In genomic region chr17:24960135-24960851, GRCm38 (mm10) we compare ENCODE assay signal across 8 mouse cellular contexts. TPM values are rescaled to one million over a fixed set of nuclear protein-coding genes. Genes with fewer than 3 reads are reported as not detected.
DNase-seq lines count a peak whose midpoint lies in the region; ATAC-seq and TF ChIP-seq lines count a peak whose summit lies in the region.

TSS of gene Jpt2 (minus strand) at chr17:24960689.

- H3K4me3 ChIP-seq in MEL (ENCODE audit: control insufficient read depth in 1 of 2, insufficient read depth in 1 of 2, low read depth in 2 of 2, low read length in 2 of 2) = peak within 1 kb of the TSS; percentile 74
- peak within 1 kb of the TSS; percentile 94 for H3K4me3 ChIP-seq in forebrain, embryonic 15.5 days
- peak within 1 kb of the TSS; percentile 73 for H3K4me3 ChIP-seq in lung, embryonic 14.5 days (ENCODE audit: low read depth, low read length)

- peak; percentile 100 for ATAC-seq in forebrain, embryonic 15.5 days (replicated peaks)
- peak; percentile 100 for ATAC-seq in lung, embryonic 14.5 days (ENCODE audit: insufficient read depth)
- ATAC-seq in neutrophil, adult 5-6 weeks (ENCODE audit: extremely low read depth, insufficient number of reproducible peaks, low FRiP score, poor library complexity, severe bottlenecking) = peak; percentile 99

- no peaks in the 10 kb centered on the region for H3K27me3 ChIP-seq in MEL (ENCODE audit: control insufficient read depth in 1 of 2, insufficient read depth in 2 of 2, low read length in 2 of 2)
- no peaks in the 10 kb centered on the region for H3K27me3 ChIP-seq in forebrain, embryonic 15.5 days
- no peaks in the 10 kb centered on the region for H3K27me3 ChIP-seq in lung, embryonic 14.5 days (ENCODE audit: insufficient read depth, low read length)

- H3K9ac ChIP-seq in MEL (ENCODE audit: control insufficient read depth, low read depth, low read length, poor library complexity, severe bottlenecking) = peak within 1 kb of the TSS; percentile 93
- H3K9ac ChIP-seq in forebrain, embryonic 15.5 days (replicated peaks) = peak within 1 kb of the TSS; percentile 90
- peak within 1 kb of the TSS; percentile 85 for H3K9ac ChIP-seq in lung, embryonic 14.5 days

- peak; percentile 95 for DNase-seq in MEL (ENCODE audit: low read depth, low spot score)
- peak; percentile 98 for DNase-seq in cerebellum, adult 11-12 months
- DNase-seq in heart, postnatal 4 days = peak; percentile 99
- peak; percentile 96 to 97 for DNase-seq in layer of hippocampus, adult 8-10 months (ENCODE audit: low spot score in 2 of 2)
- peak; percentile 99 for DNase-seq in lung, embryonic 14.5 days
- DNase-seq in testis, postnatal 14 days (ENCODE audit: low spot score) = peak; percentile 98

- H3K36me3 ChIP-seq in MEL (ENCODE audit: control insufficient read depth in 1 of 2, insufficient read depth in 2 of 2, low read length in 2 of 2) = peaks cover 1 to 11% of the 10 kb centered on the region in 2 experiments; a peak in 3 of 4 replicates
- peaks cover 41% of the 10 kb centered on the region for H3K36me3 ChIP-seq in forebrain, embryonic 15.5 days
- H3K36me3 ChIP-seq in lung, embryonic 14.5 days (ENCODE audit: insufficient read depth) = peaks cover 57% of the 10 kb centered on the region

- TF ChIP-seq RAD21 in MEL (IDR thresholded peaks at IDR 0.05; ENCODE audit: low read depth, low read length) = no peak

- TF ChIP-seq EP300 in MEL (IDR thresholded peaks at IDR 0.05; ENCODE audit: low read depth in 1 of 2, low read length in 2 of 2) = no peak

- peak within 1 kb of the TSS; percentile 81 for H3K27ac ChIP-seq in MEL (ENCODE audit: control insufficient read depth, low read depth, low read length)
- peak within 1 kb of the TSS; percentile 87 for H3K27ac ChIP-seq in forebrain, embryonic 15.5 days (replicated peaks)
- H3K27ac ChIP-seq in lung, embryonic 14.5 days (ENCODE audit: low read depth) = peak within 1 kb of the TSS; percentile 88

- H3K79me2 ChIP-seq in MEL (ENCODE audit: control insufficient read depth, insufficient read depth, low read length, poor library complexity) = peaks cover 17% of the 10 kb centered on the region

- under 1% methylated on average over 59 of the region's 59 CpGs for WGBS in forebrain, embryonic 15.5 days
- WGBS in lung, embryonic 14.5 days = under 1% methylated on average over 59 of the region's 59 CpGs

- no peak for TF ChIP-seq CTCF in MEL (IDR thresholded peaks at IDR 0.05 in 2 of 3, conservative IDR thresholded peaks at IDR 0.05 in 1 of 3; ENCODE audit: control insufficient read depth in 1 of 3, insufficient read depth in 1 of 3, low read depth in 2 of 3, low read length in 3 of 3, poor library complexity in 1 of 3, severe bottlenecking in 1 of 3)
- peak; percentile 78 for TF ChIP-seq CTCF in lung, embryonic 14.5 days (IDR thresholded peaks at IDR 0.05; ENCODE audit: low read depth)

- no peaks in the 10 kb centered on the region for H3K9me3 ChIP-seq in MEL (replicated peaks; ENCODE audit: insufficient read depth, low read length)
- no peaks in the 10 kb centered on the region for H3K9me3 ChIP-seq in forebrain, embryonic 15.5 days
- no peaks in the 10 kb centered on the region for H3K9me3 ChIP-seq in lung, embryonic 14.5 days (ENCODE audit: low read depth, low read length)

- TF ChIP-seq POLR2A in MEL (IDR thresholded peaks at IDR 0.05; ENCODE audit: control insufficient read depth in 1 of 2, insufficient read depth in 1 of 2, low read depth in 1 of 2, low read length in 2 of 2, poor library complexity in 1 of 2) = peak; percentile 54 to 67; a peak in 2 of 4 replicates

- peak within 1 kb of the TSS; percentile 55 for H3K4me2 ChIP-seq in forebrain, embryonic 15.5 days (replicated peaks)
- H3K4me2 ChIP-seq in lung, embryonic 14.5 days = peak within 1 kb of the TSS; percentile 66

- peaks cover 2 to 11% of the 10 kb centered on the region in 2 experiments; a peak in 3 of 4 replicates for H3K4me1 ChIP-seq in MEL (ENCODE audit: control insufficient read depth in 1 of 2, insufficient read depth in 2 of 2, low read length in 2 of 2)
- peaks cover 18% of the 10 kb centered on the region for H3K4me1 ChIP-seq in forebrain, embryonic 15.5 days
- H3K4me1 ChIP-seq in lung, embryonic 14.5 days (ENCODE audit: insufficient read depth) = 0 out of 2 replicates have a peak, but pooled peaks cover 3% of the 10 kb centered on the region

TF ChIP-seq in MEL, 35 proteins besides CTCF, POLR2A, EP300 and RAD21:
- TF ChIP-seq ZMIZ1 (IDR thresholded peaks at IDR 0.05; ENCODE audit: low read depth, low read length) = no peak
- no peak for TF ChIP-seq TAL1 (IDR thresholded peaks at IDR 0.05; ENCODE audit: low read length)
- no peak for TF ChIP-seq TCF12 (IDR thresholded peaks at IDR 0.05; ENCODE audit: low read depth, low read length)
- TF ChIP-seq BHLHE40 (IDR thresholded peaks at IDR 0.05; ENCODE audit: borderline replicate concordance, low read depth, low read length) = no peak
- TF ChIP-seq GATA1 (IDR thresholded peaks at IDR 0.05; ENCODE audit: low read depth, low read length) = no peak
- TF ChIP-seq MYB (IDR thresholded peaks at IDR 0.05; ENCODE audit: low read depth, low read length) = no peak
- TF ChIP-seq MAFK (IDR thresholded peaks at IDR 0.05; ENCODE audit: borderline replicate concordance, low read depth, low read length) = no peak
- TF ChIP-seq NRF1 (IDR thresholded peaks at IDR 0.05; ENCODE audit: insufficient read depth, low read depth, low read length, poor library complexity, severe bottlenecking) = peak; percentile 51; the same call in 1 of the 2 replicates
- TF ChIP-seq TBP (IDR thresholded peaks at IDR 0.05; ENCODE audit: low read depth, low read length) = no peak
- TF ChIP-seq NELFE (IDR thresholded peaks at IDR 0.05; ENCODE audit: low read depth, low read length) = peak; percentile 45
- no peak for TF ChIP-seq ZNF384 (IDR thresholded peaks at IDR 0.05; ENCODE audit: low read depth, low read length)
- peak; percentile 55; the same call in 1 of the 2 replicates for TF ChIP-seq MXI1 (IDR thresholded peaks at IDR 0.05; ENCODE audit: low read depth, low read length)
- no peak for TF ChIP-seq UBTF (IDR thresholded peaks at IDR 0.05; ENCODE audit: borderline replicate concordance, insufficient read depth, low read depth, low read length)
- TF ChIP-seq MYC (IDR thresholded peaks at IDR 0.05; ENCODE audit: low read depth, low read length) = 0 out of 2 replicates have a peak, but pooled peaks have one; percentile 40
- peak; percentile 59 for TF ChIP-seq CHD2 (IDR thresholded peaks at IDR 0.05; ENCODE audit: low read length)
- TF ChIP-seq E2F4 (IDR thresholded peaks at IDR 0.05; ENCODE audit: borderline replicate concordance, low read depth, low read length) = 0 out of 2 replicates have a peak, but pooled peaks have one; percentile 13
- peak; percentile 53 for TF ChIP-seq MAX (IDR thresholded peaks at IDR 0.05; ENCODE audit: low read length)
- no peak for TF ChIP-seq KAT2A (conservative IDR thresholded peaks at IDR 0.05; ENCODE audit: low read depth, low read length)

RNA-seq across cellular contexts. Expression of gene Jpt2, which starts in this region (rescaled TPM):
- 31.7 and 35.5 TPM in 2 replicates for total RNA-seq in MEL (2012; rRNA removed)
- polyA plus RNA-seq in MEL (2012; ENCODE audit: insufficient read depth in 1 of 2, insufficient read length in 2 of 2, low read depth in 1 of 2, low replicate concordance in 2 of 2, missing spikeins in 1 of 2) = 10 to 100 TPM in 1 of 2 experiments, not detected in 1; 40.9 TPM
- 101 and 114 TPM in 2 replicates for polyA plus RNA-seq in forebrain, embryonic 15.5 days (2015; fragmentation: Nextera tagmentation; extraction: Ambion mirVana)
- total RNA-seq in heart, postnatal 4 days (2021) = 10 to 100 TPM; 43.6 to 49.9 TPM
- 1 to 10 TPM; 5.5 to 8.8 (median 7.9) TPM for total RNA-seq in layer of hippocampus, adult 8-10 months (2022)
- polyA plus RNA-seq in lung, embryonic 14.5 days (2014; fragmentation: Nextera tagmentation; extraction: Ambion mirVana) = 140 and 142 TPM in 2 replicates
- 20.0 and 20.6 TPM in 2 replicates for total RNA-seq in neutrophil, adult 5-6 weeks (2017)

Comparison
In these comparisons a context has a peak if more than half of its experiments do, and no peak if none do; other contexts are left out.
1. Peak in every context shown above with its lines: DNase-seq, ATAC-seq, H3K4me3 ChIP-seq and H3K27ac ChIP-seq.